Mouse (Mus musculus) heart, embryonic 14.5 days (tissue): ENCODE results near the gene Casq1. TPM values are rescaled to one million over a fixed set of nuclear protein-coding genes. Genes with fewer than 3 reads are reported as not detected.

Experiments
- ATAC-seq: fragments of 200-750 bp; cut with Nextera tagmentation; 2 replicates; pipeline ENCODE4 v1.8.0; 2017; ENCODE audit warnings: low read depth, moderate TSS enrichment; ENCODE audit not compliant: insufficient number of reproducible peaks, insufficient read depth, low FRiP score
- H3K27ac ChIP-seq, 2 experiments: fragments of 200-500 bp in 1 of 2; fragments of 300-500 bp in 1 of 2; sonication (generic) in 1 of 2; replicated peaks in 1 of 2; 2 replicates each; pipeline ENCODE4 v1.5.1; 2012 to 2014; ENCODE audit warnings: low read depth in 2 of 2, low read length in 2 of 2, control low read depth in 1 of 2, mild to moderate bottlenecking in 1 of 2, mixed read lengths in 1 of 2; ENCODE audit not compliant: control insufficient read depth in 1 of 2, insufficient read depth in 1 of 2
- H3K27me3 ChIP-seq: fragments of 300-500 bp; sonication (generic); 2 replicates; pipeline ENCODE4 v1.6.1; 2014; ENCODE audit warnings: mild to moderate bottlenecking, low read length, control low read depth; ENCODE audit not compliant: control insufficient read depth, insufficient read depth
- H3K36me3 ChIP-seq: fragments of 300-500 bp; sonication (generic); 2 replicates; pipeline ENCODE4 v1.6.1; 2014; ENCODE audit warnings: mild to moderate bottlenecking, control low read depth, low read length, mixed read lengths; ENCODE audit not compliant: control insufficient read depth, insufficient read depth
- H3K4me1 ChIP-seq, 2 experiments: fragments of 200-500 bp in 1 of 2; fragments of 300-500 bp in 1 of 2; sonication (generic) in 1 of 2; 2 replicates each; pipeline ENCODE4 v1.6.1; 2012 to 2014; ENCODE audit warnings: low read length in 2 of 2, control low read depth in 1 of 2, mixed read lengths in 1 of 2; ENCODE audit not compliant: control insufficient read depth in 2 of 2, insufficient read depth in 2 of 2
- H3K4me2 ChIP-seq: fragments of 300-500 bp; sonication (generic); 2 replicates; pipeline ENCODE4 v1.6.1; 2014; ENCODE audit warnings: mild to moderate bottlenecking, low read length
- H3K4me3 ChIP-seq, 2 experiments: fragments of 200-500 bp in 1 of 2; fragments of 300-500 bp in 1 of 2; sonication (generic) in 1 of 2; 2 replicates each; pipeline ENCODE4 v1.5.1; 2012 to 2014; ENCODE audit warnings: low read length in 2 of 2, mild to moderate bottlenecking in 2 of 2, control low read depth in 1 of 2, low read depth in 1 of 2, moderate library complexity in 1 of 2; ENCODE audit not compliant: control insufficient read depth in 1 of 2, insufficient read depth in 1 of 2
- H3K9ac ChIP-seq: fragments of 300-500 bp; sonication (generic); 2 replicates; pipeline ENCODE4 v1.6.1; 2014; ENCODE audit warnings: mild to moderate bottlenecking, low read length
- H3K9me3 ChIP-seq: fragments of 300-500 bp; sonication (generic); 2 replicates; pipeline ENCODE4 v1.6.1; 2016; ENCODE audit warnings: low read length, control low read depth; ENCODE audit not compliant: control insufficient read depth
- WGBS: fragments of 180-500 bp; shearing (Covaris S2); extraction: QIAGEN DNeasy Blood & Tissue Kit; methylation state at CpG from one replicate; pipeline ENCODE4 v1.1.7; 2014; 5-methylcytosine and 5-hydroxymethylcytosine counted together
- polyA plus RNA-seq: library from polyadenylated mRNA; unstranded; fragments of >200 nt; fragmentation: Nextera tagmentation; extraction: Ambion mirVana; gene quantifications from 2 replicates; pipeline ENCODE4 v1.2.1, GENCODE M21; 2014

Casq1 gene
- polyA plus RNA-seq, 1 experiment from 2014 or later = 148 TPM

DNA sequence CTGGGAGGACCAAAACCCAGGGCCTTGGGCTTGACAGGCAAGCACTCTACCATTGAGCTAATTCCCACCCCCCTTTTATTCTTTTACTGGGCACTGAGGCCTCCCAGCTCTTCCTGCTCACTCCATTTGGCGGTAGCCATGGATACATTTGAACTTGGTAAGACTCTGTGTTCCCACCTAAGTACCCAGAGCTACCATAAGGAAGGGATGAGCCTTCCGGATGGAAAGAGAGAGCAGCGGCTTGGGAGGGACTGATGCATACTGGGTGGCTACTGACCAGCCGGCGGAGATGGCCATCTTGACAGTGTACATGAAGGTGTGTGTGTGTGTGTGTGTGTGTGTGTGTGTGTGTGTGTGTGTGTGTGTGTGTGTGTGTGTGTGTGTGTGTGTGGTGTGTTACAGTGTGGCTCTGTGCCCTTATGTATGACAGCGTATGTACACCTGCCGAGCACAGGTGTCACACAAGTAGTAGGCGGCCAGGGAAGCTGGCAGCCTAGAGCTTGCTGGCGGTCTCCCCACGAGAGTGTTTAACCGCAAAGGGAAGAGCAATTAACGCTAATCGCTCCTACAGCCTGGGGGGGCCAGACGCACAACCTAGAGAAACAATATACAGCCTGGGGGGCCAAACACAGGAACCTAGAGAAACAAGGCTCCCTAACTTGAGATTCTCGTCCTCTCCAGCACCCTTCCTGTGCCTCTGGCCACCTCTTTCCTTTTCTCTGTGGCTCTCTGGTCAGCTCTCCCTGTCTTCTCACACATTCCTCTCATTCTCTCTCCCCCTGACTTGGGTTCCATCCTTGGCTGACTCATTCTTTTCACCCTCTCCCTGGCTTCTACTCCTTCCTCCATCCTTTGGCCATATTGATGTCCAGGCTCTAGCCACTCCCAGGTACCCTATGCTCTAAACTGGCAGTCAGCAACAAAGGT lies 14.6 kb downstream of the Casq1 start:
- ATAC-seq = no peak
- Histone ChIP-seq H3K9me3 (no peaks in the 10 kb centered on the region), H3K36me3 (peaks cover 26% of the 10 kb centered on the region), H3K27ac (peak overlapping the region; percentile 72 to 92), H3K4me2 (peak overlapping the region; percentile 72), H3K4me1 (peaks cover 50 to 69% of the 10 kb centered on the region in 2 experiments), H3K4me3 (peak overlapping the region; percentile 61 to 74), H3K9ac (peak overlapping the region; percentile 94), H3K27me3 (no peaks in the 10 kb centered on the region)
- 57% methylated on average over 15 of the region's 15 CpGs for WGBS

DNA sequence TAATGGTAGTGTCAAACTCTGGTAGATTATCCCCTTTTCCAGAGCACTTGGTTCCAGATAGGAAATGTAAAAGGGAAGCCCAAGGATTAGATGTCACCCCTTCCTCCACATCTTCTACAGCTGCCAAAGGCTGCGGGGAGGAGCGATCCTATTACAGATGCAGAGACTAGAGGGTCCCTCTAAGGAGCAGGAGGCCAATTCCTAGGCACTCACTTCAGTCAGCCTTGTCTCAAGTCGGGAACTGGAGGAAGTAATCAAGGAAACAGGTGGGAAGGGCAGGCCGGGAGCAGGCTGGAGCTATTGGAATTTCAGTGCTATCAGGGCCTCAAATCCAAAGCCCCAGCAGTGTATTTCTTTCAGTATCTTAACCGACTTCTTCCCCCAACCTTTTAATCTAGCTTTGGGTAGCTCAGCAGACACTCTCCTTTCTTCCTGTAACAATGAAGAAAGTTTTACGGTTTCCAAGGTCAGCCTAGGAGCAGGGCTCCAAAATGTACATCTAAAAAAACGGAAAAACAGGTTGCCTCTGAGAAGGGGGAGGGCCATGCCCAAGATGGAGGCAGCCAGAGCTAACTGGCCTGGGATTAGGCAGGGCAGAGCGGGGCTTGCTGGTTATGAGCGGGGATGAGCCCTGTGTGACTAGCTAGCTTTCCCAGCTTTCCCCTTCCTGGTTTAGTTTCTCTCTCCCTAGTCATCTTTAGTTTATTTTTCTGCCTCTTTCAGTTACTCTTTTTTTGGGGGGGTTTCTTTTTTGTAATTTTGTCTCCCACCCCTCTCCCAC lies 15.4 kb downstream of the Casq1 start:
- H3K27ac ChIP-seq = peak overlapping the region; percentile 57 to 92
- peak overlapping the region in 1 of 2 experiments; percentile 1; a peak in 1 of 4 replicates for H3K4me3 ChIP-seq
- peak overlapping the region; percentile 72 for H3K4me2 ChIP-seq
- H3K4me1 ChIP-seq = peaks cover 50 to 69% of the 10 kb centered on the region in 2 experiments
- WGBS = 34% methylated on average over 9 of the region's 9 CpGs
- peaks cover 29% of the 10 kb centered on the region for H3K36me3 ChIP-seq
- H3K9me3 ChIP-seq = no peaks in the 10 kb centered on the region
- no peaks in the 10 kb centered on the region for H3K27me3 ChIP-seq
- no peak for ATAC-seq
- peak overlapping the region; percentile 42 for H3K9ac ChIP-seq

DNA sequence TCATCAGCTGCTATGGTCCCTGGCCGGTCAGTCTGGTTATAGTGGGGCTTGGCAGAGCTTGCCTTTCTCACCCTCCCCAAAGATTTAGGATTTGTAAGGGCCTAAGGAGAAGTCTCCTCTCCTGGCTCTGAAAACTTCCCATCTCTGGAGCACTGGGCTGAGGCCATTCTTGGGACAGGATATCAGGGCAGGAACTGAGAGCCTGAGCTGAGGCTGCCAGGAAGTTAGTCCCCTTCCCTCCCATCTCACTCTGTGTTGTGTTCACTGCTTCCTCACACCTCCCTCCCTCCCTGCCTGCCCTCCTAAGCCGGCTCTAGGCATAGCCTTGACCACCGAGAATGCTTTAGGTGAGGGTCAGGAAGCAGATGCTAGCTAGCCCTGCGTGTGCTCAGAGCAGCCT lies 16.1 kb downstream of the Casq1 start:
- Histone ChIP-seq H3K4me1 (peaks cover 50 to 69% of the 10 kb centered on the region in 2 experiments), H3K4me2 (peak overlapping the region; percentile 72), H3K36me3 (peaks cover 35% of the 10 kb centered on the region), H3K27ac (peak overlapping the region; percentile 57 to 92), H3K4me3 (no peak overlapping the region), H3K9me3 (no peaks in the 10 kb centered on the region), H3K9ac (peak overlapping the region; percentile 42), H3K27me3 (no peaks in the 10 kb centered on the region)
- 21% methylated on average over 4 of the region's 4 CpGs for WGBS
- ATAC-seq = no peak

DNA sequence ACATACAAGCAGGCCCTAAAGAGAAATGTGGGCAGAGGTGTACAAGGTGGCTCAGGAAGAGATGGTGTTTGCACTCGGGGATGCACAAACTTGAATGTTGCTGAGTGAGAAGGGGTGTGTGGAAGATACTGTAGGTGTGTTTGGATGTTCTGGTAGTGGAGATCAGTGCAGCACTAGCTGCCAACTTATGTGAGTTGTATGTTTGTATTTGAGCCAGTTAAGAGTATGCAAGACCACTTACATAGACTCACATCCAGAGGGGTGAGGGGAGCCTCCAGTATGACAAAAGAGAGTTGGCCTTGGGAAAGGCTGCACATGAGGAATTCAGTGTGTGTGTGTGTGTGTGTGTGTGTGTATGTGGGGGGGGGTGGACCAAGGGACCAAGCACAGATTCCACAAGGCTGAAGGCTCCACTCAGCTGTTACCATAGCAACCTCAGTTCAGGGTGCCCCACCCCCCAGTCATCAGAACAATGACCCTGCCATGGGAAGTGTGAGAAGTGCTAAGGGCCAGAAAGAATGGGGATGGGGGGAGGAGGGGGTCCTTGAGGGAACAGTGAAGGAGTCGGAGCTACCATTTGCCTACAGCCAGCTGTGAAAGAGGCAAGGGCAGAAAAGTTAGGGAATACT lies 16.7 kb downstream of the Casq1 start:
- Histone ChIP-seq H3K36me3 (peaks cover 41% of the 10 kb centered on the region), H3K9me3 (no peaks in the 10 kb centered on the region), H3K4me3 (0 out of 4 replicates have a peak overlapping the region, but pooled peaks of 1 of the 2 experiments have one; percentile 11), H3K9ac (peak overlapping the region; percentile 57), H3K4me1 (peaks cover 50 to 69% of the 10 kb centered on the region in 2 experiments), H3K4me2 (peak overlapping the region; percentile 72), H3K27me3 (no peaks in the 10 kb centered on the region), H3K27ac (peak overlapping the region; percentile 57 to 92)
- WGBS = 30% methylated on average over 2 of the region's 2 CpGs
- ATAC-seq = no peak

DNA sequence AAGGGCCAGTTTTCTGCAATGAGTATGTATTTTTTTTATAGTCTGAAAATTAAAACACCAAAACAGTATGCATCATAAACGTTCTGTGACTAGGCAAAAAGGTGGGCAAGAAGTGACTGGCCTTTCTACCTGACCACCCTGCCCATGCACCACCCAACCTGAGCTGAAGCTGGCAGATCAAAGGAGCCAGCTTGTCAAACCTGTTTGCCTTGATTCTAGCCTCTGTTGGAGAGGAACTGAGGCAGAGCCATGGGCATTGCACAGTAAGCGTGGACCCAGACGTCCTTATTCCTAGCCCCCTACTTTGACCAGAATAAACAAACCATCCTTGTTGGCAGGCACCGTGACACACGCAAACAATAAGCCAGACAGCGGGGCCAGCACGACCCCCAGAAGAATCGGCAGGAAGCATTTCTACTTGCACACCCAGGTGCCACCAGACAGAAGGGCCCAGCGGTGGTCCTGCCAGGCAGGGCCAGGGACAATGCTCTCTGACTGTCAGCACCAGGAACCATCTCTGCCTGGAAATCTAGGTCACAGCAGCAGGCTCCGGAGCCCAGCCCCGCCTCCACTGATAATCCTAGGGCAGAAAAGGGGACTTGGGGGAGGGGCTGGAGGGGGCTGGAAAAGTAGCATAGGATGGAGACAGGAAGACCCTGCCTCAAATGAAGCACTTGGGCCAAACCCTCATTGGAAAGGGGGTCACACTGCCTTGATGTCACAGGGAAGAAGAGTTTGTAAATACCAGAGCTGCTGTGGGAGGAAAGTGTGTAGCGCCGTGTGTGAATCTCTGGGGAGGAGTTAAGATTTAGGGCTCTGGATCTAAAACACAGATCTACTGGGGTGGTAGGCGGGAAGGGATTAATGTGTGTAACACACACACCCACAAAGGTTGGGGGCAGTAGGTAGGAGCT lies 17.4 kb downstream of the Casq1 start:
- no peaks in the 10 kb centered on the region for H3K9me3 ChIP-seq
- H3K4me3 ChIP-seq = peak overlapping the region in 1 of 2 experiments; percentile 11; a peak in 1 of 4 replicates
- peaks cover 49% of the 10 kb centered on the region for H3K36me3 ChIP-seq
- no peaks in the 10 kb centered on the region for H3K27me3 ChIP-seq
- H3K27ac ChIP-seq = peak overlapping the region; percentile 68 to 92
- no peak for ATAC-seq
- H3K9ac ChIP-seq = peak overlapping the region; percentile 57
- WGBS = 12% methylated on average over 14 of the region's 14 CpGs
- H3K4me1 ChIP-seq = peaks cover 47 to 64% of the 10 kb centered on the region in 2 experiments
- H3K4me2 ChIP-seq = peak overlapping the region; percentile 72

DNA sequence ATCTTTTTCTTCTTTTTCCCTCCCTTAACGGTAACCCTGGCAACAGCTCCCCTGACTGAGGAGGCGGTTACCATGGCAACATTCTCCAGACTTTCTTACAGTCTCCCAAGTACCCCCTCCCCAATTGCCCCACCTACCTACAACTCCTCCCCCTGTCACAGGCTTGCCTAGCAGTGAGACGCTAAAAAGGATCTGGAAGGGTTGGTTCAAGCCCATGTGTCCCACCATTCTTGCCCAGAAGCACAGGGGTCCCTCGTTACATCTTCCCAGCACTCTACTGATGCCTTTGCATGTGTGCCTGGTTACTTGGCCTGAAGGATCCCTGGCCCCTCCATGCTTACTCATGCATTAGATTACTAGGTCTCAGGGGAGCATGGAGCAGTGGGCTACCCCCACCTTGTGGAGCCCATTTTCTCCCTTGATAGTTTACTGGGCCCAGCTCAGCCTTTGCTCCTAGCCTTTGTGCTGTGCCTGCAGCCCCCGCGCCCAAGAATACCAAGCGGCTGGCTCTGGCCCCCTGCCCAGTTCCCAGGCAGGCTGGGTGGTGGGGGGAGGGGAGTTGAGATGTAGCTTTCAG lies 18.7 kb downstream of the Casq1 start:
- H3K4me3 ChIP-seq = no peak overlapping the region
- H3K27me3 ChIP-seq = no peaks in the 10 kb centered on the region
- H3K9ac ChIP-seq = no peak overlapping the region
- ATAC-seq = peak; percentile 20; the same call in 1 of the 2 replicates
- H3K9me3 ChIP-seq = no peaks in the 10 kb centered on the region
- H3K36me3 ChIP-seq = peaks cover 61% of the 10 kb centered on the region
- peak overlapping the region; percentile 49 to 92 for H3K27ac ChIP-seq
- peaks cover 42 to 55% of the 10 kb centered on the region in 2 experiments for H3K4me1 ChIP-seq
- whole genome bisulfite sequencing = 40% methylated on average over 7 of the region's 7 CpGs
- peak overlapping the region; percentile 12; the same call in 1 of the 2 replicates for H3K4me2 ChIP-seq
